ENCODE assay signal across 8 mouse cellular contexts in the genomic region with DNA sequence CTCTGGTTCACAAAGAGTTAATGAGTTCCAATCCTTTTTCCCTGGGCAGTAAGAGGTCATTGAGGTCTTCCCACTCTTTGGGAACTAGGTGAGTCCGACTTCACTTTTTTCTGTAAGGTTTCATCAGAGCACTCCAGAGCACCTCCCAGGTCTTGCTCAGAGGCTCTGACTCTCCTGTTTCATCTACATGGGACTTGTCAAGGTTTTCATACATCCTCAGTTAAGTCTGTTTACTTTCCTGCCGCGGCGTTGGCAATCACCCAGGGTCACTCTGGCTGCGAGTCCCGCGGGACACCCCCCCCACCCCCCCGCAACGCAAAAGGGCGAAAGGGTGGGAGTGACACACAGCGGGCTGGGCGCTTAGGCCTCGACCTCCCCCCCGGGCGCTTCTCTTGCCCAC. TPM values are rescaled to one million over a fixed set of nuclear protein-coding genes. Genes with fewer than 3 reads are reported as not detected.
DNase-seq lines count a peak whose midpoint lies in the region; ATAC-seq lines count a peak whose summit lies in the region.

No protein-coding gene starts in this region.

- no peak overlapping the region for H3K9ac ChIP-seq in heart, embryonic 11.5 days (ENCODE audit: low read depth, low read length)
- H3K9ac ChIP-seq in intestine, embryonic 14.5 days (ENCODE audit: low read length): no peak overlapping the region

- no peak overlapping the region for H3K27ac ChIP-seq in heart, embryonic 11.5 days (ENCODE audit: low read depth, low read length)
- H3K27ac ChIP-seq in intestine, embryonic 14.5 days (ENCODE audit: low read depth): no peak overlapping the region

- DNase-seq in heart, postnatal 36 days: no peak
- peak; percentile 46 to 76 for DNase-seq in adrenal gland, adult (ENCODE audit: inconsistent age in 2 of 2, low spot score in 1 of 2)
- DNase-seq in intestine, embryonic 14.5 days (ENCODE audit: low spot score): no peak
- peak; percentile 30 to 70 for DNase-seq in lung, adult 18-20 months
- no peak for DNase-seq in urinary bladder, postnatal 14 days (ENCODE audit: low spot score)
- no peak for DNase-seq in Muller cell, postnatal 12 days (ENCODE audit: inconsistent ontology term)

- no peaks in the 10 kb centered on the region for H3K4me1 ChIP-seq in heart, embryonic 11.5 days (ENCODE audit: control insufficient read depth, insufficient read depth, low read length)
- peaks cover 9% of the 10 kb centered on the region for H3K4me1 ChIP-seq in intestine, embryonic 14.5 days (replicated peaks; ENCODE audit: control insufficient read depth, insufficient read depth, low read length)

- WGBS in heart, embryonic 11.5 days (ENCODE audit: insufficient replicate concordance): 20% methylated on average over 15 of the region's 15 CpGs
- 17% methylated on average over 15 of the region's 15 CpGs for WGBS in intestine, embryonic 14.5 days

- no peak overlapping the region for H3K4me3 ChIP-seq in heart, embryonic 11.5 days (ENCODE audit: low read depth, low read length)
- no peak overlapping the region for H3K4me3 ChIP-seq in intestine, embryonic 14.5 days (ENCODE audit: low read depth, low read length)

- ATAC-seq in heart, embryonic 11.5 days (replicated peaks; ENCODE audit: insufficient number of reproducible peaks, low FRiP score, low TSS enrichment): no peak
- no peak for ATAC-seq in intestine, embryonic 14.5 days (replicated peaks; ENCODE audit: low FRiP score, low TSS enrichment, low read depth)
- ATAC-seq in frontal cortex, adult (ENCODE audit: low TSS enrichment): no peak

- intact Hi-C loops in heart, postnatal 36 days (cut with DNase I): loop anchor here (5.0 to 10.0 kb wide), 2 partner anchors 122 to 225 kb away; partner anchors contain the start of gene Rasd2

- H3K4me2 ChIP-seq in heart, embryonic 11.5 days: peak overlapping the region; percentile 34
- peak overlapping the region; percentile 29; the same call in 1 of the 2 replicates for H3K4me2 ChIP-seq in intestine, embryonic 14.5 days (ENCODE audit: low read length)

- H3K27me3 ChIP-seq in heart, embryonic 11.5 days (ENCODE audit: control insufficient read depth, insufficient read depth, low read length): no peaks in the 10 kb centered on the region
- no peaks in the 10 kb centered on the region for H3K27me3 ChIP-seq in intestine, embryonic 14.5 days (replicated peaks; ENCODE audit: control insufficient read depth, insufficient read depth, low read length)

- H3K36me3 ChIP-seq in heart, embryonic 11.5 days (ENCODE audit: control insufficient read depth, insufficient read depth, low read length): no peaks in the 10 kb centered on the region
- H3K36me3 ChIP-seq in intestine, embryonic 14.5 days (ENCODE audit: control insufficient read depth, insufficient read depth, low read length): no peaks in the 10 kb centered on the region

- H3K9me3 ChIP-seq in heart, embryonic 11.5 days (replicated peaks; ENCODE audit: control insufficient read depth, low read length): no peaks in the 10 kb centered on the region
- no peaks in the 10 kb centered on the region for H3K9me3 ChIP-seq in intestine, embryonic 14.5 days (ENCODE audit: control insufficient read depth, low read length)

RNA-seq across cellular contexts. Expression of gene Hmgxb4, which starts 3.1 kb away (rescaled TPM):
- 21.3 and 31.7 TPM in 2 replicates for polyA plus RNA-seq in heart, embryonic 11.5 days (2014; fragmentation: Nextera tagmentation; extraction: Ambion mirVana)
- 10 to 100 TPM; 12.7 to 16.3 TPM for total RNA-seq in heart, postnatal 36 days (2021)
- 44.3 and 46.3 TPM in 2 replicates for polyA plus RNA-seq in intestine, embryonic 14.5 days (2014; fragmentation: Nextera tagmentation; extraction: Ambion mirVana)

RNA-seq across cellular contexts. Expression of gene Tom1, which starts 43.5 kb away (rescaled TPM):
- 35.8 and 40.6 TPM in 2 replicates for polyA plus RNA-seq in heart, embryonic 11.5 days (2014; fragmentation: Nextera tagmentation; extraction: Ambion mirVana)
- total RNA-seq in heart, postnatal 36 days (2021): 10 to 100 TPM; 60.7 to 71.3 TPM
- 25.2 and 27.2 TPM in 2 replicates for polyA plus RNA-seq in intestine, embryonic 14.5 days (2014; fragmentation: Nextera tagmentation; extraction: Ambion mirVana)

Comparison
In these comparisons a context has a peak if more than half of its experiments do, and no peak if none do; other contexts are left out.
1. DNase-seq: peak in adrenal gland, adult (2 of 2) and lung, adult 18-20 months (2 of 2); none in heart, postnatal 36 days (0 of 2), intestine, embryonic 14.5 days (single experiment), urinary bladder, postnatal 14 days (single experiment) and Muller cell, postnatal 12 days (single experiment).